Mouse (Mus musculus) hindlimb bud, embryonic 11.5 days (tissue): ENCODE data around the gene Cdh12.

Experiments used
- DNase-seq: peaks from one replicate; pipeline ENCODE4 v3.0.0-alpha.2; 2012; ENCODE audit warnings: low read depth, low spot score; ENCODE audit errors: extremely low spot score

Gene Cdh12

DNA sequence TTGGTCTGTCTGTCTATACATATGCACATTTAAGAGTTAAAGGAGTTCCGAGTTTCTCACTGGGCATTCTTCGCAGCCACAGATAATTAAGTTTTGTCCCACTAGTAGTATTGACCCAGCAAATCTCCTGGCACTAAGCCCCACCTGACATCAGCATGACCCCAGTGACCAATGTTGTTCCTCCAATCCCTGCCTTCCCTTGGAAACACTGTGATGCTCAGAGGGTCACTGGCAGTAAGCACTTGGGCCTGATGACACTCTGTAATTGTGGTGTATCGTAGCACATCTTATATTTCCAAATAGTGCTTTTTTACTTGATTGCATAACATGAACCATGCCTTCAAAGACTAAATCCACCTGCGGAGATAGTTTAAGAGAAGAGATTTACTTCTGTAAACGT lies 235.1 kb downstream of the Cdh12 start:
- DNase-seq: no peak

DNA sequence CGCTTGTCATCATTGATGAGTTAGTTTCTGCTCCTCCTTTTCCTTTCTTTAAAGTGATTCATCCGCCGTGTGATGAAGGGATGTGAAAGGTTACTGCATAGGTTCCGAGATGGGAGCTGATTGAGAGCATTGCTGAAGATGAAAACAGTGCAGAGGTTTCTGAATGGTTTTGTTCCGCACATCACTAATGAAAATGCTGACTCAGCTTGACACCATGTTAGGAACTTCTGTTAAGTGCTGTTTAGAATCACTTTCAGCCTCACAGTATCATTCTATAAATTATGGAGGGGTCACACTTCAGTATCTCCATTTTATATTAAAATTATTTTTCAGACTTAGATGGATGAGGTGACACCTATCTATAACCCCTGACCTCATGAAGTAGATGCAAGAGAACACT lies 247.2 kb downstream of the Cdh12 start:
- DNase-seq: no peak

DNA sequence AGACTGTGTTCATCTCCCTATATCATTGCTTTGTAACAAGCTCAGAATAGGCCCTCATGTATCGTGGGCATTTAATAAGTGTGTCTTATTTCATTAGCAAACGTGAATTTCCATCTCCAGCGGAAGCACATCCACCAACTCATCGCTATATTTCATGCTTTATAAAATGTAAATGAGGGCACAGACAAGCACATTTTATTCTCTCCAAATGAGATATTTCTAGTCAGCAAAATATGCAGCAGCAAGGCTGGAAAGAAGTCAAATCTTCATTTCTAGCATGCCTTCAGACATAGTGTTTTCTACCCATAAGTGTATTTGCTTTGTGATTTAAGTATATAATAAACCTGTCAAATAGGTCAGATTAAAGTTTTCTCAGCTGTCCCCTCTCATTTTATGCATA lies 262.8 kb downstream of the Cdh12 start:
- DNase-seq: no peak

DNA sequence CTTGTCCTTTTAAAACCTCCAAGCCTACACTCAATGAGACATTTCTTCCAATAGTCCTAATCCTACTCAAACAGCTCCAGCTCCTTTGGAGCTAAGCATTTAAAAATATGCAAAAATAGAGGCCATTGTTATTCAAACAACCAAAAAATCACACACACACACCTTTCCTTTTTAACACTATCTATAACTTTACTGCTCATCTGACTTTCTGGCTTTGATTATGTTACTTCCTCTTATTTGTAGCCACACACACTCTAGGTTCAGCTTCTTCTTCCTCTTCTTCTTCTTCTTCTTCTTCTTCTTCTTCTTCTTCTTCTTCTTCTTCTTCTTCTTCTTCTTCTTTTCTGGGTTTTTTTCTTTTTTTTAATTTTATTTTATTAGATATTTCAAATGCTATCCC lies 323.2 kb downstream of the Cdh12 start:
- no peak for DNase-seq

DNA sequence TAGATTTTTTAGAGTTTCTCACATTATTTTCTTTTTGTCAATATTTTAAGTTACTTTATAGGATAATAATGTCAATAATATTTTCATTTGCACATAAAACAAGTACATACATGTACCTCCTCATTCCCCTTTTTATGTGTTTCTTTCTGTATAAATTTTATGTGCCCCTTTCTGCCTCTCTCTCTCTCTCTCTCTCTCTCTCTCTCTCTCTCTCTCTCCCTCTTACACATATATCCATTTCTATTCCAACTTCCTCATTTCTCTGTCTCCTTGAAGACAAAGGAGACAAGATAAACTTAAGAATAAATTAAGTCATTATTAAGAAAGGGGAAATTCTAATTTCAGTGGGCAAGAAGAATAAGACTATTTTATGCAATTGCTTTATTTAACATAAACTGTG lies 324.4 kb downstream of the Cdh12 start:
- no peak for DNase-seq

DNA sequence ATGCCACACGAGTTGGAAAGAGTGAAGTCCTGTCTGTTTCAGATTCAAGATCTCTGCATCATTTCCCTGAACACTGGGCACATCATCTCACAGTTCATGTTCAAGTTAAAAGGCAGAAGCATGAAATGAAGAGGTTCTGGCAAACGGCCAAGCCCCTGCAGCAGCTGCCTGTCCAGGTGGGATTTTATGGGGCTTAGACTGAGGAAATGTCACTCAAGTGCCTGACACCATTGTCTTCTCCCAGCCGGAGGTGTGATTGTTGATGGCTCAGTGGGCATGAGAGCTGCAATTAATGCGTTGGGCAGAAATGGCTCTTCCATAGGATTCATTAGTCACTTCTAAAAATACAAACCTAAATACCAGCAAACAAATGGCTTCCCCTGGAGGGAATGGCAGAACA lies 347.9 kb downstream of the Cdh12 start:
- no peak for DNase-seq

DNA sequence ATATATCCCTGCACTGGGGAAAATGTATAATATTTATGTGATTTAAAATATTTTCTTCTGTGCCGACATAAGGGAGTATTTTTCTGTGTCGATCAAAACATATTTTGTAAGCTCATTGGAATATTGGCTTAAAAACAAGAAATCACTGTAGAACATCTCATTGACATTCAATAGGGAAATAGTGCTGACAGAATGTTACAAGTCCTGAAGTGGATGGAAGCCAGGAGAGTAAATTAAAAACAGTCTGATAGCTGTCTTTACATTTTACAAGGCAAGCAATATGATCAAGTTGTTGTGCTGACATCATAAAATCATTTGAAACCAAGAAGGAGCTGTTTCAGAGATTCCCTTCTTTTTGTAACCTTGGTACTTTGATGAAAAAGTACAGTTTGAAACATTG lies 349.5 kb downstream of the Cdh12 start:
- DNase-seq: no peak

DNA sequence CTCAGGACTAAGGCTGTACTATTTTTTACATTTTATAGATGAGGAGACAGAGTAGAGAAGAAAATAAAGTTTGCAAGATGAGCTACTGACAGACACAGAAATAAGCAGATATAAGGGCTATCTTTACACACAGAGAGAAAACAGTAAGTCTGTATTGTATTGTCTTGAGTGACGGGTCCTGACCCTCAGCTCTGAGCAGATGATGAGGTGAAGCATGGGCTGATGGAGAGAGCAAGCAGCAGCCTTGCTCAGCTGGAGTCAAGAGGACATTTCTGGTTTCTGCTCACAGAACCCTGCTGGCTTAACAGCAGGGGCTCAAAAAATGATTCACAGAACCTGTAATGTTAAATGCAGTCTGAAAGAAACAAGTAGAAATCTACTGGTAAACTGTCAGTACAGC lies 386.8 kb downstream of the Cdh12 start:
- no peak for DNase-seq

DNA sequence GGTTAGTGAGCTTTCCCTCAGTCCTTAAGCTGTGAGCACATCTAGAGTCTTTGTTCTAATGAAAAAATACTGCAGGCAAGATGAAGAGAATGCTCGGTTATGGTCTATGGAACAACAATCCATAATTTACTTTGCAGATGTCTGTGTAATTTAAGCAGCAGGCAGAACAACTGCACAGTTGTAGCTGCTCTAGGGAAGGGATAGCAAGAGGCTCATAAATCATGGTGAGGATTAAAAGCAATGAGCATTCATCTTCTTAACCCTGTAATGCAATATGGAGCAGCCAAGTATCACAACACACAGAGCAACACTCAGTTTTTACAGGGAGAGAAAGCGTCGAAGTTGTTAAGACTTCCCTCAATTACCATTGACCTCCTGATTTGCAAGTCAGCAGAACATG lies 387.9 kb downstream of the Cdh12 start:
- DNase-seq: peak; percentile 28

DNA sequence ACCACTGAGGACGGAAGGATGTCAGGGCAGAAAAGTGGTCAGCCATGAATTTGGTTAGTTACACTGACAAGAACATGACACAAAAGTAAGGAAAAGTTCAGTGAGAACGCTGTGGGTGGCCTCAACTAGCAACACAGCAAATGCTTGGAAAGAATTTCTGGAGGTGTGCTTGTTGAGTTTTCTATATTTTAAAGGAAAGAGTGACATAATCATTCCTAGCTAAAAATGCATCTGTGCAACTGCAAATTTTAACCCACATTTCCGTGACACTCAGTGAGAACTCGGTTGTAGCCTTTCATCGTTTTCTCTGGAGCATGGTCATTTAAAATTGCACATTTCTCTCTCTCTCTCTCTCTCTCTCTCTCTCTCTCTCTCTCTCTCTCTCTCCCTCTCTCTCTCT lies 392.4 kb downstream of the Cdh12 start:
- DNase-seq: no peak

DNA sequence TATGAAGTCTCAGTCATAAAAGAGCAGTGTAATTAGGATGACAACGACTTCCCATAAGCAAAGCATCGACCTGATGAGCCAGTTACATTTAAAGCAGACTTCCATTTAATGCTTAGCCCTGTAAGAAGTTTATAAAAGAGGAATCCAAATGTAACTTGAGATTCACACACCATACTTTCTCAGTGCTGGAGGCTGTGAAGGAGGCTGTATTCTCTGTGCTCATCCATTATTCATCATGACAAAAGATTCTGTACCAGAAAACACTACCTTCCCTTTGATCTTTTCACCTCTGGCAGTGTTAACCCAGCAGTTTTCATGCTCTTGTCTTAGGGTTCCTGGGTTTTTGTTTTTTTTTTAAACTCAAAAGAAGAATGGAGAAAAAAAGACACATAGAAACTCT lies 414.0 kb downstream of the Cdh12 start:
- DNase-seq: no peak

DNA sequence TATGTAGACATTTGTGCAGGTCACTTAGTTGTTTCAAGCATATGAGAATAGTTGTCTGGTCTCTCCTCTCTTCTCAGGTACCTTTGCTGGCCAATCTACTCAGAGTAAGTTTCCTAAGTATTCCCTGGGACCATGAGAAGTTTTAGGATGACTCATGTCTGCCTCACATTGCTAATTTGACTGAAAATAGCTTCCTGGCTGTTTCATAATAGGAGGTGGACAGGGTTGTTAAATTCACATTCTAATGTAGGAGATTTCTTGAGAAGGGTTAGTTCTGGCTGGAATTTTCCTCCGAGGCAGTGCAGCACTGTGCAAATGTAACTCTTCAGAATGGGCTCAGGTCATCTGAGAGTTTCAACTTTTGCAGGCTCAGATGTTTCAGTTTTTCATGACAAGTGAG lies 423.5 kb downstream of the Cdh12 start:
- no peak for DNase-seq

DNA sequence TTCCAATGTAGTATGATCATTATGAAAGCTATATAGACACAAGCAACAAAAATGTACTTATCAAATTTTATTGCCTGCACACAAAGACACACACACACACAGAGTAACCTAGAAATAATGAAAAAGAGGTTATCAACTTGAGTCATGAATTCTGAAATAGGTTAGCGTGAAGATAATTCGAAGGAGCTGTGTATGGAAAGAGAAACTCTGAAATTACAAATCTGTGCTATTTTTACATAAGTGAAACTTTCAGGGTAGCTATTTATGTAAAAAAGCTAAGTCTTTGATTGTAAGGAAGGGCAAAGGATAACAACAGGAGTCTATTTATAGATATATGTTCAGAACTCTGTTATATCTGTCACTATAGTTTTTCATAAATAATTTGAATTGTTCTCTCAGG lies 427.9 kb downstream of the Cdh12 start:
- DNase-seq: no peak

DNA sequence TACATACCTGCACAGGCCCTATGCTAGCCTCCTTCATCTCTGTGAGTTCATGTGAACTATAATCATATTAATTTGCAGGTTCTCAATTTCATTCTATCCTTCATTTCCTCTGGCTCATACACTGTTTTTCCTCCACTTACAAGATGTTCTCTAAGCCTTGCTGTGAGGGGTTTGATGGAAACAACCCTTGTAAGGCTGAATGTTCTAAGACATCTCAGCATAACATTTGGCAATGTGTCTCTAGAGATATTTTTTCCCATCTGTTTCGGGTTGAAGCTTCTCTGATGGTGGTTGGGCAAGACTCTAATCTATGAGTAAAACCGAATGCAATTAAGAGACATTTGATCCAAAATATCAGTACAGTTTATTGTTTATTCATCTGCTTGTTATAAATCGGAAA lies 444.4 kb downstream of the Cdh12 start:
- DNase-seq: no peak

DNA sequence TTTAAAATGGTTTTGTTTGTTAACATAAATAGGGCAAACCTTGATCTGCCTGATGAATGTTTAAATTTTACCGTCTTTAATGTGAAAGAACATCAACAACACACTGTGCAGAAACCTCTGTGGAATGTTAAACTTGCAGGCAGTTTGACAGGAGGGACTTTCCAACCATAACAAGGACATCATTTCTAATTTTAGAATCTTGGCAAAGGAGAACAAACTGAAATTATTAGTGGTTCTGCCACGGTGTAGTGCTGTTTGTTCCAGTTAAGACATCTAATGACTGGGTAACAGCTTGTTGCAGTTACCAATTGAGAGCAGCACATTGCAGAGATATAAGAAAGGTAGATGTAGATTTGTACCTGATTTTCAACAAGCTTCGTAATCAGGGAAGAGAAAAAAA lies 453.5 kb downstream of the Cdh12 start:
- DNase-seq: no peak

DNA sequence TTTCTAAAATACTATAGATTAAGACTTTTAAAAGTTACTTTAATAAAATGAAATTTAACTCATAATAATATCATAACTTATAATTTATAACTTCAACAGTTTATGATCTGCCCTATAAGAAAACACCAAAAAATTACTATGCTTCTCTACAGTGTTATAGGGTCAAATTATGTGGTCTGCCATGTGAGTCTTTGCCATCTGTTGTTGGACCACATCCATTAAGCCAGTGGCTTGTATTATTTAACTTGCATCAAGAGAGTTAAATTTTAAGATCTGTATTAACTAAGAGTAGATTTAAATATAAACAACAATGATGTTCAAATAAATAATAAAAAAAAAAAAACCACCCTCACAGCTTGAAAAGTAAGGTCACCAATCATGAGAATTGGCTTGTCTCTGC lies 479.2 kb downstream of the Cdh12 start:
- DNase-seq: no peak

DNA sequence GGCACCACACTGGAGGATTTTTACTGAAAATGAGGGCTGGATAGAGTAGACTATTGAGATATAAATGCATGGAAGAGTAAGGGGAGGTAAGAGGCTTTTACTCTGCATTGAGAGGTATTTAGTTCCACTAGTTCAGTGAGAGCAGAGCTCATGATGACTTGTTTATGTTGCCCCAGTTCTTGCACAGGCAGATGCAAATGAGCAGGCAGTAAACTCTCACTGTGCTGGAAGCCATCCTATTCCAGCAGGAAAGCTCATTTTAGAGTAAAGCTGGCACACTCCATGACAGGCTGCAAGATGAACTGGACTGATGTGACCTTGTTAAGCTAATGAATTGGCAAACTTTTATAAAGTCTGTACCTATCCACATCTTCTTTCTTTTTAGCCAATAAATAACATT lies 494.9 kb downstream of the Cdh12 start:
- no peak for DNase-seq

DNA sequence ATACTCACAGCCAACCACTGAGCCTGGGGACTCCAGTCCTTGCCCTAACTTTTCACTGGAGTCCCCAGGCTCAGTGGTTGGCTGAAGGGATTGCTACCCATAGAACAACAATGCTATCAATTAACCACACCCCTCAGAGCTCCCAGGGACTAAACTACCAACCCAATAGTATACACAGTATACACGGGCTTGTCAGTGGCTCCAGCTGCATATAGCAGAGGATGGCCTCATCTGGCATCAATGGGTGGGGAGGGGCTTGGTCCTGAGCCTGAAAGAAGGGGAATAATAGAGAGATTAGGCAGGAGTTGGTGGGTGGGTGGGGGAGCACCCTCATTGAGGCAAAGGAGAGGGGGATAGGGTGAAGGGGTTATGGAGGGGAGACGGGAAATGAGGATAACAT lies 518.4 kb downstream of the Cdh12 start:
- no peak for DNase-seq

DNA sequence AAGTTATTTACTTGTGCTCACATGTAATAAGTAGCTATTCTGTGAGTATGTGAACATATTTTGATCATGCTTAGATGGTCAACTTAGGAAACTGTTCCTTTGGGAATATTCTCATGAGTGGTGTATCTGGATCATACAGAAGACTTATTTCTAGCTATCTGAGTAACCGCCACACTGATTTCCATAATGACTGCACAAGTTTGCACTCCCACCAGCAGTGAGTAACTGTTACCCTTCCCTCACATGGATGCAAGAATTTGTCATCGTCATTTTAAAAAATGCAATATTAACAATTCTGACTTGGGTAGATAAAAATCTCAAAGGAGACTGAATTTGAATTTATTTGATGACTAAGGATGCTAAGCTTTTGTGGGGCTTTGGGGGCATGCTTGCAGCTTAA lies 522.0 kb downstream of the Cdh12 start:
- no peak for DNase-seq

DNA sequence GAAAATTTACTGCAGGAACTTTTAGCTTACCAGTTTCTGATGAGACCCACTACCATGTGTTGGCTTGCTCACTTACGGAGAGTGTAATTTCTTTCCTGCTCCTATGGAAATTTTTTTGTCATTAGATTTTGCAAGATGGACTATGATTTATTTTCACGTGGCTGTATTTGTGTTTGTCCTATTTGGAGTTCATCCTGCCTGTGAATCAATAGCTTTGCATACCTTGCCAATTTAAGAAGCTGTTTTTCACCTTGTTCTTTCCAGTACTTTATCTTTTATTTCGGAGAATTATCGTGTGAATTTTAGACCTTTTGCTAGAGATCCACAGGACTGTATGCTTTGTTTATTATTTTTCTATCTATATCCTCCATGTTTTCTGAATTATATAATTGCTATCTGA lies 551.5 kb downstream of the Cdh12 start:
- DNase-seq: no peak

DNA sequence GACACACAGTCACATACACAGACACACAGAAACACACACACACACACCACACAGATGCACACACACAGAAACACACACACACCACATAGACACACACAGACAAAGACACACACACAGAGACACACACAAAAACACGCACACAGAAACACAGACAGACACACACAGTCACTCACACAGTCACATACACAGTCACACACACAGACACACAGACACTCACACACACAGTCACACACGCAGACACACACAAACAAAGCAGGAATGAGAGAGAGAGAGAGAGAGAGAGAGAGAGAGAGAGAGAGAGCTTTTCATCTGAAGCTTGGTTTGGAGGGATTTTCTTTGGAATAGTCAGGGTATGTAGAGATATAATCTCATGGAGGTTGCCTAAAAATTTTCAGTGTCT lies 558.9 kb downstream of the Cdh12 start:
- no peak for DNase-seq

DNA sequence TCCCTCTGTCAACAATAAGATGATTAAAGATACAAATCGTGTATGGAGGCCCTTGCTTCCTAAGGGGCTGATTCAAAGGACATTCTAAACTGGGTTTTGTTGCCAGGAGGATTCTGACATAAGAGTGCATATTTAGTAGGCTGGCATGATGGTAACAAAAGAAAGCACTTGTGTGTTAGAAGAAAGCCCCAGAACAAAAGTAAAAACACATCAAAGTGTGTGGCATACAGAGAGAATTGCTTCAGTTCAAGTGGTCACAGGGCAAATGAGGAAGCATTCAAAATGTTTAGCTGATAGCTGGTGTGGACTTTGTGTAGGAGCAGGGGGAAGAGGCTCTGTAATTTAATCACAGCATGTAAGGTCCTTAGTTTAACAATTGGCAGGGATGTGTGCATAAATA lies 559.4 kb downstream of the Cdh12 start:
- no peak for DNase-seq

DNA sequence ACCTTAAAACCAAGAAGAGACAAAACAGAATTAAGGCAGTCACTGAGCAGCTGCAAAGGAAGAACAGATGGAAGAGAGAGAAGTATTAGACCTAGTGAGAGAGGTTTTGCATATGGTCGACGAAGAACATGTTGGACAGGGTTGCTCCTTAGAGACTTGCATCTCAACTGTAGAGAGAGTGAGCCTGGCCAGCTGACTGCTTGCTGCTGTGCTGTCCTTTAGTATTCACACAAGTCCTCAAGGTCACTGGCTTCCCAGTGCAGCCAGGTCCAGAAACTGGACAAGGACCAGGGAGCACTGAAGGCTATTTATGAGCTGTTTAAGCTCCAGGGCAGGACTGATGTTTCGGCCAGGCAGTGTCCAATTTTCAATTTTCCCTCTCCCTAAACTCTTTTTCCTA lies 559.9 kb downstream of the Cdh12 start:
- DNase-seq: no peak

DNA sequence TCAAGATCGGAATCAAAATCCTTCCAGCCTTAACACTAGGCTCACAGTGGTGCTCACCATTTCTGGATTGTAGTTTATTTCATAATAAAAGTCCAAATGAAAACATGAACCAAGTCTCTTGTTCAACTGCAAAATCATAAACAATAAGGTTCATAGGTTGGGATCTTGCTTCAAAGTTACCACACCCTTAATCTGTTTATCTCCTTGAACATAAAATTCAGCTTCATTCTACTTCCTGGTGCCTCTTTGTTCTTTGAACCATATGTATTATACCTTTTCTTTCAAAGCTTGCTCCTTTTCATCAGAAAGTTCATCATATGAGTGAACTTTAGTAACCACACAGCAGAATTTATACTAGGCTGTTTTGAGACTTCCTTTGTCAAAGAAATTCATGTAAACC lies 614.6 kb downstream of the Cdh12 start:
- no peak for DNase-seq
